Mouse (Mus musculus) neutrophil, adult 5-6 weeks (primary cell): ENCODE data around the gene Fitm1. TPM values are rescaled to one million over a fixed set of nuclear protein-coding genes. Genes with fewer than 3 reads are reported as not detected.

ENCODE experiments used
- ATAC-seq: fragments of 151-379, 151-347 bp; 2 replicates; pipeline ENCODE4 v1.8.0; 2017; ENCODE audit warnings: mild to moderate bottlenecking, moderate TSS enrichment; ENCODE audit not compliant: insufficient number of reproducible peaks, poor library complexity, low FRiP score, severe bottlenecking; ENCODE audit errors: extremely low read depth
- total RNA-seq: library from RNA; stranded (forward); fragments of 200-1000 nt; gene quantifications from 2 replicates; pipeline ENCODE4 v1.2.3, GENCODE M21; 2017

The Fitm1 gene
- total RNA-seq, 1 experiment from 2014 or later = not detected

- ATAC-seq = no peak
Observed at GRCm38 (mm10) chr14:55561860-55562259, 13.6 kb upstream of the Fitm1 start.

GRCm38 (mm10) chr14:55563249-55563648, 12.2 kb upstream of the Fitm1 start:
- ATAC-seq = no peak

- ATAC-seq = no peak
Observed at GRCm38 (mm10) chr14:55565748-55566147, 9.7 kb upstream of the Fitm1 start.

- no peak for ATAC-seq
Observed at GRCm38 (mm10) chr14:55567496-55567895, 7.9 kb upstream of the Fitm1 start.

- ATAC-seq = no peak
Observed at GRCm38 (mm10) chr14:55570588-55570987, 4.8 kb upstream of the Fitm1 start.

GRCm38 (mm10) chr14:55571760-55572159, 3.7 kb upstream of the Fitm1 start:
- ATAC-seq = no peak

GRCm38 (mm10) chr14:55575711-55576110, 294 bp downstream of the Fitm1 start:
- no peak for ATAC-seq

- no peak for ATAC-seq
Observed at GRCm38 (mm10) chr14:55576376-55576775, 959 bp downstream of the Fitm1 start.

- peak; percentile 86 for ATAC-seq
Observed at GRCm38 (mm10) chr14:55577871-55578667, 2.7 kb downstream of the Fitm1 start, which contains the start of gene Psme1. TSS of gene Psme1 (plus strand) at chr14:55578123.

GRCm38 (mm10) chr14:55578668-55579269, 3.4 kb downstream of the Fitm1 start:
- ATAC-seq = no peak

GRCm38 (mm10) chr14:55579511-55580496, 4.4 kb downstream of the Fitm1 start:
- no peak for ATAC-seq

GRCm38 (mm10) chr14:55580731-55581130, 5.3 kb downstream of the Fitm1 start:
- no peak for ATAC-seq

GRCm38 (mm10) chr14:55581981-55582681, 6.7 kb downstream of the Fitm1 start:
- no peak for ATAC-seq

GRCm38 (mm10) chr14:55584303-55584701, 8.9 kb downstream of the Fitm1 start:
- no peak for ATAC-seq

- peak; percentile 76 for ATAC-seq
Observed at GRCm38 (mm10) chr14:55584702-55585565, 9.5 kb downstream of the Fitm1 start, which contains the start of gene Emc9. TSS of gene Emc9 (minus strand) at chr14:55585302.

GRCm38 (mm10) chr14:55585566-55585960, 10.1 kb downstream of the Fitm1 start:
- no peak for ATAC-seq

- ATAC-seq = no peak
Observed at GRCm38 (mm10) chr14:55586149-55586548, 10.7 kb downstream of the Fitm1 start.

- no peak for ATAC-seq
Observed at GRCm38 (mm10) chr14:55589271-55589670, 13.9 kb downstream of the Fitm1 start.
